Mouse (Mus musculus): ENCODE measurements around the gene AU041133. TPM values are rescaled to one million over a fixed set of nuclear protein-coding genes. Genes with fewer than 3 reads are reported as not detected.

Gene AU041133
- polyA plus RNA-seq, 1 experiment from 2014 or later: 7.3 TPM

GRCm38 (mm10) chr10:82170808-82171207, 43.0 kb downstream of the AU041133 start:
- no peaks in the 10 kb centered on the region for H3K36me3 ChIP-seq (ENCODE audit: control insufficient read depth, insufficient read depth, low read length)
- ATAC-seq (replicated peaks; ENCODE audit: low FRiP score, low TSS enrichment, low read depth) (no peak), DNase-seq (ENCODE audit: low spot score) (no peak)
- H3K9me3 ChIP-seq (ENCODE audit: control insufficient read depth, low read length): no peaks in the 10 kb centered on the region
- H3K4me3 ChIP-seq (ENCODE audit: low read depth, low read length): no peak overlapping the region
- H3K9ac ChIP-seq (ENCODE audit: low read length): no peak overlapping the region
- no peak overlapping the region for H3K4me2 ChIP-seq (ENCODE audit: low read length)
- H3K27me3 ChIP-seq (replicated peaks; ENCODE audit: control insufficient read depth, insufficient read depth, low read length): no peaks in the 10 kb centered on the region
- 48% methylated on average over 2 of the region's 2 CpGs for WGBS
- no peak overlapping the region for H3K27ac ChIP-seq (ENCODE audit: low read depth)
- no peaks in the 10 kb centered on the region for H3K4me1 ChIP-seq (replicated peaks; ENCODE audit: control insufficient read depth, insufficient read depth, low read length)

DNA sequence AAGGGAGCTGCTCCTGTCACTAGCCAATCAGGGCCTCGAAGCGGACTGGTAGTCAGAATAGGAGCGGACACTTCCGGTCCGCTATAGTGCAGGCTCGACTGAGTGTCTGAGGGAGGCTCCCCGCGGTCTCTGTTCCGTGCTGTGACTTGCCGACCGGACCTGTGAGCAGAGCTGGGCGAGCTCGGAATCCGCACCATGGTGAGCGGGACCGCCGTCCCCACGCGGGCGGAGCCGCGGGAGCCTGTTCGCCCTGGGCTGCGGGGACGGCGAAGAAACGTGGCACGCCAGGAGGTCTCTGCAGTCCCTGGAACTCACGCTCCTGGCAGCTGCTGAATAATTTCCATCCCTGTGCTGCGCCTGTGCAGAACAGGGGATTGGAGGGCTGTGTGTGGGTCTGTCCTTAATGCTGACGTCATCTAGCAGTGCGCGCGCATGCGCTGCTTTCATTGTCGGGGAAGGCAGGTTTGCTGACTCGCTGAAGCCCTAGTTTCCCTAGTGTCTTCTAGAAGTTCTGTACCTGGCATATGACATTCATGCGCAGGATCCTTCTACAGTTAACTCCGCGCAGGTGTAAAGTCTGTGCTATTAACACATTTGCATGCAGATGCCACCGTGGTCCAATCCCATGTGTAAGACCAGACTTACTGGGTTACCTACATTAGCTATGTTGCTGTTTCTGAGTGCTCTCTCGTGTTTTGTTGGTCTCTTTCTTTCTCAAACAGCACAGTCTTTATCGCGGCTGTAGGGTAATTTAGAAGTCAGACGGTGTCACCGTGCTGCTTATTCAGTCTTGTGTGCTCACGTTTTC, 50.6 kb downstream of the AU041133 start:
- no peaks in the 10 kb centered on the region for H3K27me3 ChIP-seq (replicated peaks; ENCODE audit: control insufficient read depth, insufficient read depth, low read length)
- H3K27ac ChIP-seq (ENCODE audit: low read depth): peak overlapping the region; percentile 98
- peak overlapping the region; percentile 74 for H3K4me3 ChIP-seq (ENCODE audit: low read depth, low read length)
- DNase-seq (ENCODE audit: low spot score) (peak; percentile 93), ATAC-seq (replicated peaks; ENCODE audit: low FRiP score, low TSS enrichment, low read depth) (peak; percentile 100)
- 5% methylated on average over 47 of the region's 47 CpGs for WGBS
- no peaks in the 10 kb centered on the region for H3K36me3 ChIP-seq (ENCODE audit: control insufficient read depth, insufficient read depth, low read length)
- no peaks in the 10 kb centered on the region for H3K9me3 ChIP-seq (ENCODE audit: control insufficient read depth, low read length)
- H3K4me2 ChIP-seq (ENCODE audit: low read length): peak overlapping the region; percentile 59
- H3K9ac ChIP-seq (ENCODE audit: low read length): peak overlapping the region; percentile 76
- H3K4me1 ChIP-seq (replicated peaks; ENCODE audit: control insufficient read depth, insufficient read depth, low read length): 0 out of 2 replicates have a peak, but pooled peaks cover 5% of the 10 kb centered on the region

Other genes starting within 250 kb of the AU041133 start
- gene Zfp781, start 197.5 kb upstream of the AU041133 start, polyA plus RNA-seq (2014; fragmentation: Nextera tagmentation; extraction: Ambion mirVana): 4.5 and 5.4 TPM in 2 replicates
- gene Zfp873, start 79.9 kb upstream of the AU041133 start, polyA plus RNA-seq (2014; fragmentation: Nextera tagmentation; extraction: Ambion mirVana): 13.4 and 14.6 TPM in 2 replicates
- 5.0 and 5.4 TPM in 2 replicates for gene BC024063, start 44.7 kb upstream of the AU041133 start, polyA plus RNA-seq (2014; fragmentation: Nextera tagmentation; extraction: Ambion mirVana)
- gene Zfp938, start 113.3 kb downstream of the AU041133 start, polyA plus RNA-seq (2014; fragmentation: Nextera tagmentation; extraction: Ambion mirVana): 13.0 and 15.9 TPM in 2 replicates
- not detected in 2 replicates for gene 4932415D10Rik, start 188.6 kb downstream of the AU041133 start, polyA plus RNA-seq (2014; fragmentation: Nextera tagmentation; extraction: Ambion mirVana)
- gene Gm4924, start 226.2 kb downstream of the AU041133 start, polyA plus RNA-seq (2014; fragmentation: Nextera tagmentation; extraction: Ambion mirVana): 8.2 and 10.8 TPM in 2 replicates

Measured in intestine, embryonic 14.5 days (tissue).